Mouse (Mus musculus) heart, adult 10 weeks (tissue): ENCODE measurements around the gene Cyb5r3. TPM values are rescaled to one million over a fixed set of nuclear protein-coding genes. Genes with fewer than 3 reads are reported as not detected.

ENCODE experiments used
- polyA plus RNA-seq: library from polyadenylated mRNA; stranded (reverse); fragments of 350-450 nt; fragmentation: Illumina TruSeq; extraction: RNeasy Lipid Tissue Mini Kit (QIAGEN cat#74804); gene quantifications from one replicate; pipeline ENCODE4 v1.2.3, GENCODE M21; 2014; ENCODE audit warnings: low read depth, low replicate concordance

The Cyb5r3 gene
- polyA plus RNA-seq = 67.9 TPM

GRCm38 (mm10) chr15:83172492-83173429 lies at the start of gene Cyb5r3:
TSS of gene Cyb5r3 (minus strand) at chr15:83172592.

GRCm38 (mm10) chr15:83149196-83150072 lies 23.0 kb downstream of the Cyb5r3 start, which contains the start of gene Poldip3:
TSS of gene Poldip3 (minus strand) at chr15:83149384.

GRCm38 (mm10) chr15:83122566-83123145 lies 49.7 kb downstream of the Cyb5r3 start, which contains the start of gene Rrp7a:
TSS of gene Rrp7a (minus strand) at chr15:83122801.

Other genes with a start within 250 kb of the Cyb5r3 start
- gene Tcf20, start 184.7 kb downstream of the Cyb5r3 start, polyA plus RNA-seq = 9.1 TPM
- gene Nfam1, start 139.3 kb downstream of the Cyb5r3 start, polyA plus RNA-seq = 1.9 TPM
- gene Serhl, start 83.1 kb downstream of the Cyb5r3 start, polyA plus RNA-seq = 53.6 TPM
- gene Rrp7a, start 49.8 kb downstream of the Cyb5r3 start, polyA plus RNA-seq = 23.3 TPM
- gene Poldip3, start 23.2 kb downstream of the Cyb5r3 start, polyA plus RNA-seq = 18.6 TPM
- 4.6 TPM for gene A4galt, start 79.2 kb upstream of the Cyb5r3 start, polyA plus RNA-seq
- gene Arfgap3, start 177.7 kb upstream of the Cyb5r3 start, polyA plus RNA-seq = 11.2 TPM